Mouse (Mus musculus) C2C12 (cell line): Measurements from ENCODE around the gene Myct1. TPM values are rescaled to one million over a fixed set of nuclear protein-coding genes. Genes with fewer than 3 reads are reported as not detected.

Experiments used
- H3K27me3 ChIP-seq: one replicate; pipeline ENCODE4 v1.6.1; 2011; ENCODE audit not compliant: control insufficient read depth, insufficient read depth, insufficient read length
- H3K36me3 ChIP-seq: one replicate; pipeline ENCODE4 v1.6.1; 2011; ENCODE audit not compliant: control insufficient read depth, insufficient read depth
- H3K4me3 ChIP-seq: one replicate; pipeline ENCODE4 v1.5.1; 2011; ENCODE audit warnings: mild to moderate bottlenecking, control low read depth; ENCODE audit not compliant: poor library complexity, insufficient read depth, severe bottlenecking
- H3K79me2 ChIP-seq: one replicate; pipeline ENCODE4 v1.6.1; 2011; ENCODE audit not compliant: control insufficient read depth, insufficient read depth
- H3K79me3 ChIP-seq: one replicate; pipeline ENCODE4 v1.6.1; 2011; ENCODE audit warnings: low read depth, control low read depth
- H3ac ChIP-seq: one replicate; pipeline ENCODE3; 2011; ENCODE audit warnings: low read depth; ENCODE audit not compliant: control insufficient read depth, insufficient read length
- CEBPB ChIP-seq: IDR thresholded peaks from one replicate; pipeline ENCODE4 v1.6.1; 2011; ENCODE audit warnings: low read depth, mild to moderate bottlenecking, control low read depth, moderate library complexity
- CTCF ChIP-seq: IDR thresholded peaks from one replicate; pipeline ENCODE4 v1.5.1; 2011; ENCODE audit not compliant: control insufficient read depth, insufficient read depth, insufficient read length
- FOSL1 ChIP-seq: IDR thresholded peaks from one replicate; pipeline ENCODE4 v1.8.0; 2011; ENCODE audit warnings: mild to moderate bottlenecking, low read length; ENCODE audit not compliant: poor library complexity, insufficient read depth, severe bottlenecking
- MAX ChIP-seq: IDR thresholded peaks from one replicate; pipeline ENCODE4 v1.6.1; 2011; ENCODE audit warnings: mild to moderate bottlenecking, control low read depth
- MYOD1 ChIP-seq: IDR thresholded peaks from one replicate; pipeline ENCODE4 v1.6.1; 2011; ENCODE audit warnings: low read depth; ENCODE audit not compliant: control insufficient read depth, insufficient read length
- MYOG ChIP-seq: IDR thresholded peaks from one replicate; pipeline ENCODE4 v1.6.1; 2011; ENCODE audit not compliant: control insufficient read depth, insufficient read length; ENCODE audit errors: extremely low read depth
- USF1 ChIP-seq: IDR thresholded peaks from one replicate; pipeline ENCODE4 v1.6.1; 2011; ENCODE audit warnings: low read depth, mild to moderate bottlenecking, control low read depth, moderate library complexity
- polyA plus RNA-seq: library from polyadenylated mRNA; unstranded; fragments of >200 nt; fragmentation: generic; extraction: Trizol; gene quantifications from one replicate; pipeline ENCODE4 v1.2.1, GENCODE M21; 2012; ENCODE audit warnings: missing spikeins

Myct1 gene
- polyA plus RNA-seq, 1 experiment, result not detected

- no peaks in the 10 kb centered on the region for H3K36me3 ChIP-seq
- no peaks in the 10 kb centered on the region for H3K79me3 ChIP-seq
- no peaks in the 10 kb centered on the region for H3K27me3 ChIP-seq
- H3ac ChIP-seq, result no peak overlapping the region
- H3K4me3 ChIP-seq, result no peak overlapping the region
- TF ChIP-seq CTCF (no peak), MYOG (no peak), MYOD1 (no peak), FOSL1 (no peak)
- H3K79me2 ChIP-seq, result no peaks in the 10 kb centered on the region
These were observed 21.8 kb downstream of the Myct1 start for GRCm38 (mm10) chr10:5615186-5616040.

GRCm38 (mm10) chr10:5626268-5626667 lies 32.7 kb downstream of the Myct1 start:
- Histone ChIP-seq H3K79me2 (no peaks in the 10 kb centered on the region), H3K36me3 (no peaks in the 10 kb centered on the region), H3K27me3 (no peaks in the 10 kb centered on the region), H3ac (no peak overlapping the region), H3K4me3 (no peak overlapping the region), H3K79me3 (no peaks in the 10 kb centered on the region)
- no peak for TF ChIP-seq MAX
- TF ChIP-seq MYOD1, result no peak
- TF ChIP-seq USF1, result no peak
- no peak for TF ChIP-seq FOSL1
- no peak for TF ChIP-seq MYOG
- TF ChIP-seq CEBPB, result no peak
- TF ChIP-seq CTCF, result no peak

- H3K4me3 ChIP-seq, result no peak overlapping the region
- TF ChIP-seq CEBPB (no peak), MYOG (no peak), USF1 (no peak), MAX (no peak), MYOD1 (no peak), CTCF (no peak), FOSL1 (no peak)
These were observed 40.2 kb downstream of the Myct1 start for GRCm38 (mm10) chr10:5633672-5634200.

GRCm38 (mm10) chr10:5634336-5634735 lies 40.8 kb downstream of the Myct1 start:
- no peaks in the 10 kb centered on the region for H3K79me2 ChIP-seq
- no peak overlapping the region for H3ac ChIP-seq
- H3K4me3 ChIP-seq, result no peak overlapping the region
- no peak for TF ChIP-seq USF1
- TF ChIP-seq CEBPB, result no peak
- TF ChIP-seq MYOG, result no peak
- TF ChIP-seq FOSL1, result no peak
- no peak for TF ChIP-seq MYOD1
- no peak for TF ChIP-seq CTCF
- TF ChIP-seq MAX, result no peak
- H3K36me3 ChIP-seq, result no peaks in the 10 kb centered on the region
- H3K79me3 ChIP-seq, result no peaks in the 10 kb centered on the region
- H3K27me3 ChIP-seq, result no peaks in the 10 kb centered on the region

More at GRCm38 (mm10) chr10:5633672-5634200, 40.2 kb downstream of the Myct1 start:
- Histone ChIP-seq H3K79me3 (no peaks in the 10 kb centered on the region), H3K36me3 (no peaks in the 10 kb centered on the region), H3K27me3 (no peaks in the 10 kb centered on the region), H3ac (no peak overlapping the region), H3K79me2 (no peaks in the 10 kb centered on the region)

- no peaks in the 10 kb centered on the region for H3K36me3 ChIP-seq
- no peaks in the 10 kb centered on the region for H3K27me3 ChIP-seq
These were observed 43.7 kb downstream of the Myct1 start for GRCm38 (mm10) chr10:5637322-5637721.

More at GRCm38 (mm10) chr10:5637322-5637721, 43.7 kb downstream of the Myct1 start:
- Histone ChIP-seq H3K79me2 (no peaks in the 10 kb centered on the region), H3K79me3 (no peaks in the 10 kb centered on the region), H3K4me3 (no peak overlapping the region), H3ac (no peak overlapping the region)
- TF ChIP-seq FOSL1, result no peak
- no peak for TF ChIP-seq MYOD1
- TF ChIP-seq MAX, result no peak
- no peak for TF ChIP-seq CEBPB
- TF ChIP-seq MYOG, result no peak
- no peak for TF ChIP-seq USF1
- TF ChIP-seq CTCF, result no peak
